Mouse (Mus musculus) kidney, embryonic 15.5 days (tissue): ENCODE measurements at regions not wholly inside any gene's neighbourhood (a gene's known extent, or its start where the extent isn't known, plus 50 kb on each side); places are given as distances from the start of the nearest gene placed in this dataset.

Source experiments
- ATAC-seq: fragments of 200-750 bp; cut with Nextera tagmentation; replicated peaks from 2 replicates; pipeline ENCODE4 v1.8.0; 2017; ENCODE audit warnings: moderate TSS enrichment; ENCODE audit not compliant: low FRiP score
- H3K27ac ChIP-seq: fragments of 300-500 bp; sonication (generic); 2 replicates; pipeline ENCODE4 v1.5.1; 2015; ENCODE audit warnings: mild to moderate bottlenecking, inconsistent platforms
- H3K27me3 ChIP-seq: fragments of 300-500 bp; sonication (generic); 2 replicates; pipeline ENCODE4 v1.6.1; 2015; ENCODE audit warnings: inconsistent platforms
- H3K36me3 ChIP-seq: fragments of 300-500 bp; sonication (generic); 2 replicates; pipeline ENCODE4 v1.6.1; 2015; ENCODE audit warnings: inconsistent platforms
- H3K4me1 ChIP-seq: fragments of 300-500 bp; sonication (generic); 2 replicates; pipeline ENCODE4 v1.6.1; 2015; ENCODE audit warnings: inconsistent platforms
- H3K4me2 ChIP-seq: fragments of 300-500 bp; sonication (generic); 2 replicates; pipeline ENCODE4 v1.6.1; 2015; ENCODE audit warnings: moderate library complexity, mild to moderate bottlenecking, inconsistent platforms
- H3K4me3 ChIP-seq: fragments of 300-500 bp; sonication (generic); replicated peaks from 2 replicates; pipeline ENCODE4 v1.5.1; 2015; ENCODE audit warnings: mild to moderate bottlenecking, inconsistent platforms
- H3K9ac ChIP-seq: fragments of 300-500 bp; sonication (generic); 2 replicates; pipeline ENCODE4 v1.6.1; 2015; ENCODE audit warnings: mild to moderate bottlenecking, inconsistent platforms
- H3K9me3 ChIP-seq: fragments of 300-500 bp; sonication (generic); replicated peaks from 2 replicates; pipeline ENCODE4 v1.6.1; 2016; ENCODE audit warnings: inconsistent platforms
- WGBS: fragments of 180-500 bp; shearing (Covaris S2); methylation state at CpG from one replicate; pipeline ENCODE4 v1.1.7; 2015; ENCODE audit warnings: mixed read lengths; 5-methylcytosine and 5-hydroxymethylcytosine counted together

DNA sequence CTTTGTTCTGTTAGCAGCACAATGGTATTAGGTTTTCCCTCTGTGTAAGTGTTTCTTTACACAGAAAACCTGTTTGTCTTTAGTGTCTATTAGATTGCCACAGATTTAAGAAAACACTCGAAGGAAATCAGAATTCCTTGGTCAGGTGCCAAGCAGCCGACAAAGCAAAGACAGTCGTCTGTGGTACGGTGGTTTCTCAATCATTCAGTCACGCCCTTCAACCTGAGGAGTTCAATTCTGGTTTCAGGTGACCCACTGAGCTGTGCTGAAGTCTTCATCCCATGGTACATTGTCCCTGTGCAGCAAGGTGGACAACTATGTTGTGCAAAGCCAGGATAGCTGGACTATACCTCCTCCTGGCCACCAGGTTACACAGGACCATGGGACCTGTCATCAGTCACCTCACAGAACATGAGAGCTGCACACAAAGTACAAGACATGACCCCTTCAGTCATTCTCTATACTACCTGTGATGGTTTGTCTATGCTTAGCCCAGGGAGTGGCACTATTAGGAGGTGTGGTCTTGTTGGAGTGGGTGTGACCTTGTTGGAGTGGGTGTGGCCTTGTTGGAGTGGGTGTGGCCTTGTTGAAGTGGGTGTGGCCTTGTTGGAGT is 368.2 kb downstream of the Agtpbp1 start:
- Histone ChIP-seq H3K4me1 (peaks cover 12% of the 10 kb centered on the region), H3K4me3 (no peak overlapping the region), H3K9me3 (no peaks in the 10 kb centered on the region), H3K9ac (no peak overlapping the region), H3K36me3 (no peaks in the 10 kb centered on the region), H3K27me3 (no peaks in the 10 kb centered on the region), H3K4me2 (no peak overlapping the region), H3K27ac (no peak overlapping the region)
- no peak for ATAC-seq
- WGBS = 51% methylated on average over 5 of the region's 5 CpGs

DNA sequence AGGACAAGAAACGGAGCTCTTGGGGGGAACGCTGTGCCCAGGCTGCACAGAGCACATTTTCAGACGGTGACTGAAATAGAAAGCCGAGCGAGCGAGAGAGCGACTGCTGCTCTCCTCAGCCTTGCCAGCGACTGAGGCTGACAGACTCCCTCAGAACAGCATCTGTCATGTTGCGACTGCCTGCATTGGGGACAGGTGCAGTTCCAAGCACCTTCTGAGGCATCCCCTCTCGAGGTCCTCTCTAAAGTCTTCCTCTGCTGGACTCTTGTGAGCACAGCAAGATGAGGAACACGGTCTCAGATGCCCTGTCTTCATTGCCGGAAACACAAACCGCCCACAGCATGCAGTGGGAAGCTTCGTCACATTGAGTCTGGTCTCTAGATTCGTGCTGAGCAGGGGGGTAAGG is 372.7 kb downstream of the Agtpbp1 start:
- Histone ChIP-seq H3K9me3 (no peaks in the 10 kb centered on the region), H3K36me3 (no peaks in the 10 kb centered on the region), H3K27me3 (no peaks in the 10 kb centered on the region), H3K4me3 (no peak overlapping the region), H3K4me1 (no peaks in the 10 kb centered on the region), H3K27ac (no peak overlapping the region), H3K4me2 (no peak overlapping the region), H3K9ac (no peak overlapping the region)
- ATAC-seq = no peak
- 85% methylated on average over 15 of the region's 15 CpGs for WGBS

DNA sequence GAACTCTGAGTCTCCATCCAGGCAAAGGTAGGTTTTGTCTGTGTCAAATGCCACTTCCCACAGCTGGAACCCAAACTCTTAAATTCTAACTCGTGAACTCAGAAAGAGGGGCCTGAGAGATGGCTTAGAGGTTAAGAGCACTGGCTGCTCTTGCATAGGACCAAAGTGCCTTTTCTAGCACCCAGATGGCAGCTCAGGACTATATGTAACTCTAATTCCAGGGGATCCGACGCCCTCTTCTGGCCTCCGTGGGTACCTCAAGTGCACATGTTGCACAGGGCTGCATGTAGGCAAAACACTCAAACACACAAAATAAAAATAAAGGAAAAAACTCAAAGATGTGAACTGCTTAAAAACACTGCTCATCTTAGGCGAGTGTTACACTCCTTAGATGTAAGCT is 374.2 kb downstream of the Agtpbp1 start:
- Histone ChIP-seq H3K36me3 (no peaks in the 10 kb centered on the region), H3K9me3 (no peaks in the 10 kb centered on the region), H3K9ac (no peak overlapping the region), H3K4me2 (no peak overlapping the region), H3K27ac (no peak overlapping the region), H3K27me3 (no peaks in the 10 kb centered on the region), H3K4me1 (no peaks in the 10 kb centered on the region), H3K4me3 (no peak overlapping the region)
- WGBS = 68% methylated on average over 5 of the region's 5 CpGs
- ATAC-seq = no peak

DNA sequence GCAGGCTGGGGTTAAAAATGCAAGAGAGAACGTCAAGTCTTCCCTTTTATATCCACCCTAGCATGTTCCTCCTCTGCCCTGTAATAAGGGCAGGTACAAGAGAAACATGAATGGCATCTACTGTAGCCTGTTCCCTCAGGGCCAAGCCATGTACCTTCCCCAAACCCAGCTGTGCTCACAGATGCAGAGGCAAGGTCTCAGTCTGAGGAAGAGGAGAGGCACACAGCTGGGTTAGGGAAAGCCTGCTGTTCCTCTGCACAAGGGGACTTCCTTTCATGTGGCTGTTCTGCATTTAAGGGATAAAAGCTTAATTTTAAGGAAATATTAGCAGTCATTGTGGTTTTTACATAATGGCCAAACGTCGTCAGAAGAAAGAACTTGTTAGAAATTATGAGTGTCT is 378.8 kb downstream of the Agtpbp1 start:
- H3K36me3 ChIP-seq = no peaks in the 10 kb centered on the region
- ATAC-seq = no peak
- no peaks in the 10 kb centered on the region for H3K27me3 ChIP-seq
- H3K4me3 ChIP-seq = no peak overlapping the region
- H3K27ac ChIP-seq = no peak overlapping the region
- H3K9me3 ChIP-seq = no peaks in the 10 kb centered on the region
- no peak overlapping the region for H3K9ac ChIP-seq
- 76% methylated on average over 3 of the region's 3 CpGs for WGBS
- H3K4me2 ChIP-seq = no peak overlapping the region
- H3K4me1 ChIP-seq = no peaks in the 10 kb centered on the region

DNA sequence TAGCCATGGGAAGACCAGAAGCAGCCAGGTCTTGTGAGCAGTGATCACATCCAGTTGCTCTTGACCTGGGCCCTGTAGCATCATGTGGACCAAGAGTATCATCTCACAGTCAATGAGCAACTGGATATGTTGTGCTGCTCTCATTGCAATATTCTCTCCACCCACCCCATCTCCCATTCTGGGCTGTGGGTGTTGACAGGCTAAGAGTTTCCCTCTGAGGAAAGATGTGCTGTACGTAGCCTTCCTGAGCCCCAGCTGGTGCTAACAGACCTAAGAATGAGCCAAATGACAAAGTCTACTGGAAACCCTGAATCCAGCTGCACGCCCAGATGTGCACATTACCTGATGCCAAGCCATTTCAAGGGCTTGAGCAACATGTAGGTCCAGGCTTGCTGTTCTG is 380.5 kb downstream of the Agtpbp1 start:
- Histone ChIP-seq H3K4me2 (no peak overlapping the region), H3K9ac (no peak overlapping the region), H3K9me3 (no peaks in the 10 kb centered on the region), H3K27me3 (no peaks in the 10 kb centered on the region), H3K4me1 (no peaks in the 10 kb centered on the region), H3K27ac (no peak overlapping the region), H3K4me3 (no peak overlapping the region), H3K36me3 (no peaks in the 10 kb centered on the region)
- 88% methylated on average over 2 of the region's 2 CpGs for WGBS
- ATAC-seq = no peak

DNA sequence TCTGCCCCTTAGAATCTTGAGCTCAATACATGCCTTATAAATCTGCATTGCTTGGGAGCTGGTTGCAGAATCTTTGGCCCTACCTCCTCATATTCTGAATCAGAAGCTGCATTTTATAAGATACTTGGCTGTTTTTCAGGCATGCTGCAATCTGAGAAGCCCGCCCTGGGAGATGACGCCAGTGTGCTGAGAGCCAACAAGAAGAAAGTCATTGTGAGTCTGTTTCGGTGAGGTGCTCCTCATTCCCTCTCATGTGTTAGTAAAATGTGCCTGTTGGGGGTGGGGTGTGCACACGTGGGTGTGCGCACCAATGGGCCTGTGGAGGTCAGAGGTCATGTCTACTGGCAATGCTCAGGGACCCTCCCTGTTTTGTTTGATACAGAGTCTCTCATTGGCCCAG is 388.7 kb downstream of the Agtpbp1 start:
- ATAC-seq = no peak
- H3K9me3 ChIP-seq = no peaks in the 10 kb centered on the region
- no peak overlapping the region for H3K9ac ChIP-seq
- no peaks in the 10 kb centered on the region for H3K4me1 ChIP-seq
- H3K36me3 ChIP-seq = no peaks in the 10 kb centered on the region
- no peak overlapping the region for H3K4me3 ChIP-seq
- H3K27me3 ChIP-seq = no peaks in the 10 kb centered on the region
- no peak overlapping the region for H3K4me2 ChIP-seq
- no peak overlapping the region for H3K27ac ChIP-seq
- 54% methylated on average over 5 of the region's 5 CpGs for WGBS

DNA sequence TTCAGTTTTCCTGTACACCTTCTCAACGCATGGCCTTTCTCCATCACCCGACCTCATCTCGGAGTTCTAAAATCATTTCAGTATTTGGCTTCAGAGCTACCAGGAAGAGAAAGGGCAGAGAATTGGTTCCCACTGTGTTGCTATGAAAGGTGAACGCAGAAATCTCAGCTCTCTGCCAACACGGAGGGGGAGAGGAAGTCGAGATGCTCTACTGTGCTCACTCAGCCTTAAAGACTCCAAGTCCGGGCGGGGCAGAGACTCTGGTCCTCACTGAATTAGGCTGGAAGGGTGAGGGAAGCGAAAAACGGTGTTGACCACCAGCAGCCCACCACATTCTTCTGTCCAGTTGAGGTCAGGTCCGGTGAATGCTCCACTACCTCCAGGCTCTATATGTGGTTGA is 382.1 kb downstream of the Ntrk2 start:
- Histone ChIP-seq H3K27ac (no peak overlapping the region), H3K27me3 (no peaks in the 10 kb centered on the region), H3K9me3 (no peaks in the 10 kb centered on the region), H3K9ac (no peak overlapping the region), H3K36me3 (no peaks in the 10 kb centered on the region), H3K4me2 (no peak overlapping the region), H3K4me3 (no peak overlapping the region), H3K4me1 (no peaks in the 10 kb centered on the region)
- WGBS = 79% methylated on average over 11 of the region's 11 CpGs
- no peak for ATAC-seq
